Mouse (Mus musculus): ENCODE results near the gene Dbndd2. TPM values are rescaled to one million over a fixed set of nuclear protein-coding genes. Genes with fewer than 3 reads are reported as not detected.

Gene Dbndd2
- polyA plus RNA-seq, 1 experiment from 2014 or later: 9.2 TPM

DNA sequence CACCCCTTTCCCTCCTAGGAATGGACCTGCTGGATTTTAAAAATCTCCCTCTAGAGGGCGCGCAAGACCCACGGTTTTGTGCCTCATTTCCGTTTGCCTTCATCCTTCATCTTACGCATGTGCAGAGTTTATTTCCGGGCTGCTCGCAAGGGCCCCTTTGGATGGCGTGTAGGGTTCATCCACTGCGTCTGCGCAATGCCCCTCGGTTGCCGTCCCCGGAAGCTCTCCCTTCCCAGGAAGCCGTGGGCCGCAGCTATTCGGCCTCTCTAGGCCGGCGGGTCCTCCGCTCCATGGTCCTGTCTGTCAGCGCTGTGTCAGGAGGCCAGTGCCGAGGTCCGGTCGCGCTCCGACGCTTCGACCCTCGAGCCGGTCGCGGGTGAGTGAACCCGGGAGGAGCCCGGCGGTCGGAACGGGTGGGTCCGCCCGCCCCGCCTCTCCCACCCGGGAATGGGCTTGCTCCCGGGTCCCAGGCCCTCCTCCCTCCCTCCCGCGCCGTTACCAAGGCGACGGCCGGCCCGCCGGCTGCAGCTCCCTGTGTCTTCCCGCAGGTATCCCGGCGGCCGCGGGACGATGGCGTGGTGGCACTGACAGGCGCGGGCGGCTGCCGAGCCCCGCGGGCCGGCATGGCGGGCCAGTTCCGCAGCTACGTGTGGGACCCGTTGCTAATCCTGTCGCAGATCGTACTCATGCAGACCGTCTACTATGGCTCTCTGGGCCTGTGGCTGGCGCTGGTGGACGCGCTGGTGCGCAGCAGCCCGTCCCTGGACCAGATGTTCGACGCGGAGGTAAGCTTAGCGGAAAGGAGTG is 25.0 kb upstream of the Dbndd2 start, which contains the start of gene Gm20458:
TSS of gene Gm20458 (plus strand) at position 223 of the 807 bp plus-strand sequence.
- Histone ChIP-seq H3K4me3 (replicated peaks; ENCODE audit: low read length) (peak within 1 kb of the TSS; percentile 76), H3K4me1 (replicated peaks; ENCODE audit: control insufficient read depth, insufficient read depth, low read length) (peaks cover 13% of the 10 kb centered on the region), H3K4me2 (ENCODE audit: low read length) (peak within 1 kb of the TSS; percentile 85), H3K9ac (replicated peaks; ENCODE audit: low read depth, low read length) (peak within 1 kb of the TSS; percentile 79), H3K9me3 (ENCODE audit: control insufficient read depth, low read length) (no peaks in the 10 kb centered on the region), H3K36me3 (ENCODE audit: control insufficient read depth, insufficient read depth) (peaks cover 10% of the 10 kb centered on the region; the same call in 1 of the 2 replicates), H3K27me3 (replicated peaks; ENCODE audit: control insufficient read depth, insufficient read depth, low read length) (no peaks in the 10 kb centered on the region), H3K27ac (ENCODE audit: low read length) (peak within 1 kb of the TSS; percentile 80)
- ATAC-seq: peak; percentile 99
- under 1% methylated on average over 73 of the region's 79 CpGs for WGBS

DNA sequence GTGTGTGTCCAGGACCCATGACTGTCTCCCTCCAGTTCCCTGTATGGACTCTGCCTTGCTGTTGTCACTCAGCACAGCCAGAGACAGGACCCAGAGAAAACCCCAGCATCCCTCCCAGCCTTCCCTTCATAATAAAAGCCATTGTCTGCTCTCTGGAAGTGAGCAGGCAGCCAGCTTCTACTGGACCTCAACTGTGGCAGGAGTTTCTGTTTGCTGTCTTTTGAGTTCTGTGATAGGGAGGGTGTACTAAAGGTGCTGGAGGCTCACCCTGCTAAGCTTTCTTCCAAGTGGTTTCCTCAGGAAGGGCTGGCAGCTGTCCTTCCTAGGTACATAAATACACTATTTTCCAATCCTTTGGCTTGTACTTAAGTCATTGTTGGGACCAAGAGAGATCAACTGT is 20.7 kb upstream of the Dbndd2 start:
- H3K27me3 ChIP-seq (replicated peaks; ENCODE audit: control insufficient read depth, insufficient read depth, low read length): no peaks in the 10 kb centered on the region
- no peak overlapping the region for H3K4me3 ChIP-seq (replicated peaks; ENCODE audit: low read length)
- peaks cover 13% of the 10 kb centered on the region for H3K4me1 ChIP-seq (replicated peaks; ENCODE audit: control insufficient read depth, insufficient read depth, low read length)
- H3K36me3 ChIP-seq (ENCODE audit: control insufficient read depth, insufficient read depth): peaks cover 10% of the 10 kb centered on the region
- ATAC-seq: no peak
- no peak overlapping the region for H3K27ac ChIP-seq (ENCODE audit: low read length)
- no peak overlapping the region for H3K4me2 ChIP-seq (ENCODE audit: low read length)
- no peak overlapping the region for H3K9ac ChIP-seq (replicated peaks; ENCODE audit: low read depth, low read length)
- no peaks in the 10 kb centered on the region for H3K9me3 ChIP-seq (ENCODE audit: control insufficient read depth, low read length)

DNA sequence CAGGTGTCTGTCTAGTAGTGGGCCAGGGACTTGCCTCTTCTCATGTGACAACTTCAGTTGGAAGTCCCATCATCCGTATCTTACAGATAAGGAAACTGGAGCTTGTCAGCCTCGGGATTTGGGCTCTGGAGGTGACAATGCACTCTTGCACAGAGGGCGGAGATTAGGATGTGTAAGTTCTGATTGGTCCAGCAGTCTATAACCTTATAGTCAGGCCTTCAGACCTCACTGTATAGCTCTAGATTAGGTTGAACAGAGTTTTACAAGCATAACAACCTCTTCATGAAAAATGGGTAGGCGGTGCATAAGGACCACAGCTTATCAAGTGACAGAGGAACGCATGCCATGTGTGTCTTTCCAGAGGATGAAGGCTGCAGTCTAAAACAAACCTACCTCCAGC is 19.1 kb upstream of the Dbndd2 start:
- peaks cover 10% of the 10 kb centered on the region for H3K4me1 ChIP-seq (replicated peaks; ENCODE audit: control insufficient read depth, insufficient read depth, low read length)
- H3K4me2 ChIP-seq (ENCODE audit: low read length): no peak overlapping the region
- no peak overlapping the region for H3K4me3 ChIP-seq (replicated peaks; ENCODE audit: low read length)
- ATAC-seq: no peak
- H3K9ac ChIP-seq (replicated peaks; ENCODE audit: low read depth, low read length): no peak overlapping the region
- peaks cover 10% of the 10 kb centered on the region for H3K36me3 ChIP-seq (ENCODE audit: control insufficient read depth, insufficient read depth)
- H3K27me3 ChIP-seq (replicated peaks; ENCODE audit: control insufficient read depth, insufficient read depth, low read length): no peaks in the 10 kb centered on the region
- H3K9me3 ChIP-seq (ENCODE audit: control insufficient read depth, low read length): no peaks in the 10 kb centered on the region
- 82% methylated on average over 5 of the region's 5 CpGs for WGBS
- no peak overlapping the region for H3K27ac ChIP-seq (ENCODE audit: low read length)

DNA sequence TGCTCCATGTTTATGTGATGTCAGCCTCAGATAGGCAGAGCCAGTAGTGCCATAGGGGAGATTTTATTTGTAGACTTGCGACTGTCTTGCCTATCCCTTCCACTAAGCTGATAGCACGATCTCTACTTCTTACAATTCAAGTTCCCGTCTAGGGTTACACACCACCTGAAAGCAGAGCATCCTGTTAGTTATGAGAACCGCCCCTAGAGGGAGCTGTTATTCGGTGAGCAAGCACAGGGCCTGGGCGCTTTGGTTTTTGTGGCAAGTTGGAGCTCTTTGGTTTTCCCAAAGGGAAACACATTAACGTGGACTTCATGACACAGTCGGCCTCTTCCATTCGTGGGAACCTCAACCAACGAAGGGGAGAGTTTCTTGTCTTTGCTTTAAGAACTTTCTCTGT is 15.7 kb upstream of the Dbndd2 start:
- Histone ChIP-seq H3K36me3 (ENCODE audit: control insufficient read depth, insufficient read depth) (peaks cover 7% of the 10 kb centered on the region), H3K4me2 (ENCODE audit: low read length) (no peak overlapping the region), H3K27ac (ENCODE audit: low read length) (no peak overlapping the region), H3K9me3 (ENCODE audit: control insufficient read depth, low read length) (no peaks in the 10 kb centered on the region), H3K27me3 (replicated peaks; ENCODE audit: control insufficient read depth, insufficient read depth, low read length) (no peaks in the 10 kb centered on the region), H3K9ac (replicated peaks; ENCODE audit: low read depth, low read length) (no peak overlapping the region), H3K4me3 (replicated peaks; ENCODE audit: low read length) (no peak overlapping the region), H3K4me1 (replicated peaks; ENCODE audit: control insufficient read depth, insufficient read depth, low read length) (no peaks in the 10 kb centered on the region)
- WGBS: 32% methylated on average over 10 of the region's 10 CpGs
- ATAC-seq: no peak

DNA sequence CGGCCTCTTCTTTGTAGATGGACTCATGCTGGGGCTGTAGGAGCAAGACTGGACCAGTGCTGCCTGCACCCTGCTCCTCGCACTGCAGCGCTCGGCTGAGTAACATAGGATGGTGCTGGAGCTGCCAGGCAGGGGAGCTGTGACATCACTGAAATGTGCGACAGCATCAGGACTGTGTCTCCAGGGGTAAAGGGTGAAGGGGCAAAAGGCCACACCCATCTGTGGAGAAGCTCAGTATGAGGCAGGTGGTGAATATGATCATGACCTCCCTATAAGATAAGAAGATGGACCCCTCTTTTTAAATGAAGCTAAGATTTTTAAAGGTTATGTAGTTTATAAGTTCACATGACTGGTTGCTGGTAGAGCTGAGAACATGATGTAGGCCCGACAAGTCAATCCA is 12.3 kb upstream of the Dbndd2 start, which contains the start of gene Trp53tg5:
TSS of gene Trp53tg5 (minus strand) at position 101 of the 400 bp plus-strand sequence.
- Histone ChIP-seq H3K27me3 (replicated peaks; ENCODE audit: control insufficient read depth, insufficient read depth, low read length) (no peaks in the 10 kb centered on the region), H3K4me3 (replicated peaks; ENCODE audit: low read length) (no peak within 1 kb of the TSS), H3K4me2 (ENCODE audit: low read length) (no peak within 1 kb of the TSS), H3K27ac (ENCODE audit: low read length) (no peak within 1 kb of the TSS), H3K36me3 (ENCODE audit: control insufficient read depth, insufficient read depth) (peaks cover 4% of the 10 kb centered on the region; the same call in 1 of the 2 replicates), H3K9me3 (ENCODE audit: control insufficient read depth, low read length) (no peaks in the 10 kb centered on the region), H3K9ac (replicated peaks; ENCODE audit: low read depth, low read length) (no peak within 1 kb of the TSS), H3K4me1 (replicated peaks; ENCODE audit: control insufficient read depth, insufficient read depth, low read length) (no peaks in the 10 kb centered on the region)
- ATAC-seq: no peak
- WGBS: 88% methylated on average over 6 of the region's 6 CpGs

DNA sequence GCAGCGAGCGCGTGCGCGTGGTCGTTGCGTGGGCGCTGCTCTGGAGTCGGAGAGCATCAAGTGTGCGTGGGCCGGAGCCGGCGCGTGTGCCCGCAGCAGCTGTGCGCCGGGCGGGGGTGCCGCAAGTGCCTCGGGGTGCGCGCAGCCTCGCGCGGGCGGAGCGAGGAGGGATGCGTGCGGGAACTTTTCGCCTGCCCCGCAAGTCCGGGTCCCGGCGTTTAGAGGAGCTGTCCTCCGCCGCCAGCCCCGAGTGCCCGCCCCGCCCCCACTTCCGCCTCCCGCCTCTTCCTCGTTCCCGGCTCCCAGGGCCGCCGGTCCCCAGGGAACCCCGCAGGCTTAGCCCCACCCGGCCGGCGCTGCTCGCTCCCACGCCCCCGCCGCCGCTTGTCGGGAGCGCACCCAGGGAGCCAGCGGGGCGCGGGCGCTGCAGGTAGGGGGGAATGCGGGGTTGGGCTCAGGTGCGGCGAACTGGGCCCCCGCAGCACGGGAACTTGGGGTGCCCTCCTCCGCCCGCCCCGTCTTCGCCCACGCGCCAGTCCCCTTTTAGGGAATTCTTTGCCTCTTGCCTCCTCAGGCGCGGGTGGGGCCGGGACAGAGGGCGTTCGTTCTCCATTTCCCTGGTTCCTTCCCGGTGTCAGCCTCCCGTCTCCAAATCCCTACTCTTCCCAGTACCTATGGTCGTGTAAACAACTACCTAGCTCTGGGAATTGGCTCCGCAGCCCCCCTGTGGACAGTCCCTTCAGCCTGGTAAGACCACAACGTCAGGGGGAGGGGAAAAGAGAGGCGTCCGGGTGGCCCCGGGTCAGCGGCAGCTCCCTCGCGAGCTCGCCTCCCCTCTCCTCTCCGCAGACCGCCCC is 580 bp downstream of the Dbndd2 start:
- Histone ChIP-seq H3K9ac (replicated peaks; ENCODE audit: low read depth, low read length) (peak overlapping the region; percentile 67), H3K27ac (ENCODE audit: low read length) (no peak overlapping the region), H3K4me3 (replicated peaks; ENCODE audit: low read length) (peak overlapping the region; percentile 74), H3K4me1 (replicated peaks; ENCODE audit: control insufficient read depth, insufficient read depth, low read length) (peaks cover 16% of the 10 kb centered on the region), H3K9me3 (ENCODE audit: control insufficient read depth, low read length) (no peaks in the 10 kb centered on the region), H3K27me3 (replicated peaks; ENCODE audit: control insufficient read depth, insufficient read depth, low read length) (peaks cover 2% of the 10 kb centered on the region; the same call in 1 of the 2 replicates), H3K36me3 (ENCODE audit: control insufficient read depth, insufficient read depth) (peaks cover 5% of the 10 kb centered on the region; the same call in 1 of the 2 replicates), H3K4me2 (ENCODE audit: low read length) (peak overlapping the region; percentile 99)
- 0% methylated on average over 70 of the region's 90 CpGs for WGBS
- peak; percentile 70 for ATAC-seq

DNA sequence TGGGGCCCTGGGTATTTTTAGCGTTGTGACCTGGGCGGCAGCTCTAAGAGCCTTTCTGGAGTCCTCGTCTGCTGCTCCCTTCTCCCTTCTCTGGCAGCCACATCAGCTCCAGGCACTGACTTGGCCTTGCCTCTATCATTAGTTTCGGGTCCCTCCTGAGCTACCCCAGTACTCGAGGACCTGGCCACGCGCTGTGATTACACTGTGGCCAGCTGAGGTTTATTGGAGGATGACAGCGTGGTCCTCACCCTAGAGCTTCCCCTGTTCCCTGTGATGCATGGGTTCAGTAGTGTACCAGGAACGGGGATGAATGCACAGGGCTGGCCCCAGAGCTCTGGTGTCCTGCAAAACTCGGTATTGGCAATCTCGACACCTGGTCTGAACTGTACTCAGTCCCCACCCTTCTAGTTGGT is 1.2 kb downstream of the Dbndd2 start:
- WGBS: 12% methylated on average over 11 of the region's 11 CpGs
- peaks cover 5% of the 10 kb centered on the region; the same call in 1 of the 2 replicates for H3K36me3 ChIP-seq (ENCODE audit: control insufficient read depth, insufficient read depth)
- no peak overlapping the region for H3K27ac ChIP-seq (ENCODE audit: low read length)
- H3K9ac ChIP-seq (replicated peaks; ENCODE audit: low read depth, low read length): peak overlapping the region; percentile 67; the same call in 1 of the 2 replicates
- no peaks in the 10 kb centered on the region for H3K9me3 ChIP-seq (ENCODE audit: control insufficient read depth, low read length)
- H3K27me3 ChIP-seq (replicated peaks; ENCODE audit: control insufficient read depth, insufficient read depth, low read length): peaks cover 2% of the 10 kb centered on the region; the same call in 1 of the 2 replicates
- peak overlapping the region; percentile 74 for H3K4me3 ChIP-seq (replicated peaks; ENCODE audit: low read length)
- H3K4me2 ChIP-seq (ENCODE audit: low read length): peak overlapping the region; percentile 99
- ATAC-seq: no peak
- peaks cover 16% of the 10 kb centered on the region for H3K4me1 ChIP-seq (replicated peaks; ENCODE audit: control insufficient read depth, insufficient read depth, low read length)

DNA sequence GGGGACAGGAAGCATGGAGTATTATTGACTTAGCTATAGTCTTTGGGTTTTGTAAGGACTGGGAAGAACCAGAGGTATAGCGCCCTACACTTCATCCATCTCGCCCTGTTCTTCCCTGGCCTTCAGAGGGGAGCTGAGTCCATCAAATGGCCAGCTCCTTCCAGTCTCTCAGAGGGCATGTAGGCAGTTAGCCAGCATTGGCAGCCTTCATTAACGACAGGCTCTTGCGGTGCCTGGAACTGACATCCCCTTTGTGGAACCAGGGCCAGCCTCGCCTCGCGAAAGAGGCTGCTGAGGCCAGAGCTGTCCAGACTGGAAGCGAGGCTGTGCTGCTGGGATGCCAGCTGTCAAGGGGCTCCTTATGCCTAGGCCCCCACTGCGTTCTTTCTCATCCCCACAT is 1.9 kb downstream of the Dbndd2 start:
- 56% methylated on average over 9 of the region's 9 CpGs for WGBS
- no peak overlapping the region for H3K4me2 ChIP-seq (ENCODE audit: low read length)

DNA sequence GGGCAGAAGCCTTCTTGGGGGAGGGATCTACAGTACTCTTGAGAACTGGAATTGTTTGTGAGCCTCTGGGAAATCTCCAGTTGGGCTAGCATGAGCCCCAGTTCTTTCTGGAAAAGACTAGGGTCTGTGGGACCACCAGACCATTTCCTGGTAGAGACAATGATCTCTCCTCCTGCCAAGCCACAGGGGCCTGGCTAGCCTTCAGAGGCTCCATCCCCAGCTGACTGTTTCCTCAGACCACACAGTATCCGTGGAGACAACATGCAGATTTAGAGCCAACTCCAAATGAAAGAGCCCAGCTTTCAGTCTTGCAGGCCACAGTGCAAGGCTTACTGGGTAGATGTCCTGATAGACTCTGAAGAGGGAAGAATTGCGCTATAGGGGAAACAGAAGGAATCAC is 8.2 kb downstream of the Dbndd2 start:
- ATAC-seq: no peak
- H3K36me3 ChIP-seq (ENCODE audit: control insufficient read depth, insufficient read depth): peaks cover 5% of the 10 kb centered on the region; the same call in 1 of the 2 replicates
- 54% methylated on average over 2 of the region's 2 CpGs for WGBS

More for the DNA sequence above, 1.9 kb downstream of the Dbndd2 start:
- ATAC-seq: no peak
- Histone ChIP-seq H3K4me1 (replicated peaks; ENCODE audit: control insufficient read depth, insufficient read depth, low read length) (peaks cover 16% of the 10 kb centered on the region), H3K27ac (ENCODE audit: low read length) (no peak overlapping the region), H3K9me3 (ENCODE audit: control insufficient read depth, low read length) (no peaks in the 10 kb centered on the region), H3K36me3 (ENCODE audit: control insufficient read depth, insufficient read depth) (peaks cover 5% of the 10 kb centered on the region; the same call in 1 of the 2 replicates), H3K9ac (replicated peaks; ENCODE audit: low read depth, low read length) (no peak overlapping the region), H3K4me3 (replicated peaks; ENCODE audit: low read length) (no peak overlapping the region), H3K27me3 (replicated peaks; ENCODE audit: control insufficient read depth, insufficient read depth, low read length) (peaks cover 2% of the 10 kb centered on the region; the same call in 1 of the 2 replicates)

More for the DNA sequence above, 8.2 kb downstream of the Dbndd2 start:
- Histone ChIP-seq H3K9ac (replicated peaks; ENCODE audit: low read depth, low read length) (no peak overlapping the region), H3K27ac (ENCODE audit: low read length) (no peak overlapping the region), H3K4me1 (replicated peaks; ENCODE audit: control insufficient read depth, insufficient read depth, low read length) (peaks cover 10% of the 10 kb centered on the region), H3K9me3 (ENCODE audit: control insufficient read depth, low read length) (no peaks in the 10 kb centered on the region), H3K4me2 (ENCODE audit: low read length) (no peak overlapping the region), H3K4me3 (replicated peaks; ENCODE audit: low read length) (no peak overlapping the region), H3K27me3 (replicated peaks; ENCODE audit: control insufficient read depth, insufficient read depth, low read length) (no peaks in the 10 kb centered on the region)
